Mouse (Mus musculus): ENCODE results near the gene Cog2.
A peak's percentile ranks its signal among the peaks of the same experiment; 100 is the strongest.

The Cog2 gene

GRCm38 (mm10) chr8:124571732-124572429 lies 51.3 kb downstream of the Cog2 start:
- DNase-seq = peak; percentile 42 to 45

- no peak for DNase-seq
These were observed 51.8 kb downstream of the Cog2 start for GRCm38 (mm10) chr8:124572430-124572775.

GRCm38 (mm10) chr8:124573552-124574340 lies 53.2 kb downstream of the Cog2 start:
- DNase-seq = peak; percentile 92 to 95

- no peak for DNase-seq
These were observed 55.2 kb downstream of the Cog2 start, which contains the start of gene Capn9 for GRCm38 (mm10) chr8:124575811-124576210. Capn9 (plus strand) TSS chr8:124576111.

GRCm38 (mm10) chr8:124576751-124577150 lies 56.2 kb downstream of the Cog2 start:
- no peak for DNase-seq

GRCm38 (mm10) chr8:124585718-124586425 lies 65.3 kb downstream of the Cog2 start:
- DNase-seq = peak; percentile 64 to 67

- no peak for DNase-seq
These were observed 66.0 kb downstream of the Cog2 start for GRCm38 (mm10) chr8:124586556-124586955.

GRCm38 (mm10) chr8:124589393-124589792 lies 68.8 kb downstream of the Cog2 start:
- no peak for DNase-seq
